Mouse (Mus musculus): ENCODE results near the gene Gpr22. TPM values are rescaled to one million over a fixed set of nuclear protein-coding genes. Genes with fewer than 3 reads are reported as not detected.

The Gpr22 gene
- not detected in 2 replicates for total RNA-seq (2017)

DNA sequence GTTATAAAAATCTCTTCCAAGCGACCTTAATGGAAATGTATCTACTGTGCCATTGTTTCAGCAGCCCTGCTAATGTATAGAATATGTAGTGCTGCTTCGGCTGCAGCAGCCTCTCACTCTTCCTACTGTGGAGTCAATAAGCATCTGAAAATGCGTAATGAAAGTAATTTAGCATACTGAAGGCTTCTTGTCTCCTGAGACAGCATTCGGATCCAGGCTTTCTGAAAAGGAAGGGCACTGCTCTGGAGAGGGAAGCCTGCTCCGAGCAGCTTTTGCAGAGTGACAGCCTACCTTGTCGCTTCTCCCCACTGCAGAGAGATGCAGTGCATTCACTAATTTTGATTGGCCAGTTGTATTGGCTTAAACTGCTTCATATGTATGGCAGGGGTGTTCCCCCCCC is at the start of gene Gpr22:
TSS of gene Gpr22 (minus strand) at position 348 of the 400 bp plus-strand sequence.
- no peak for ATAC-seq (replicated peaks in 1 of 2; ENCODE audit: insufficient read depth in 1 of 2, low FRiP score in 2 of 2, low TSS enrichment in 1 of 2, low read depth in 1 of 2, poor library complexity in 2 of 2, severe bottlenecking in 2 of 2)

GRCm38 (mm10) chr12:31755885-31756755 is 42.4 kb upstream of the Gpr22 start:
- no peak for ATAC-seq (replicated peaks in 1 of 2; ENCODE audit: insufficient read depth in 1 of 2, low FRiP score in 2 of 2, low TSS enrichment in 1 of 2, low read depth in 1 of 2, poor library complexity in 2 of 2, severe bottlenecking in 2 of 2)

DNA sequence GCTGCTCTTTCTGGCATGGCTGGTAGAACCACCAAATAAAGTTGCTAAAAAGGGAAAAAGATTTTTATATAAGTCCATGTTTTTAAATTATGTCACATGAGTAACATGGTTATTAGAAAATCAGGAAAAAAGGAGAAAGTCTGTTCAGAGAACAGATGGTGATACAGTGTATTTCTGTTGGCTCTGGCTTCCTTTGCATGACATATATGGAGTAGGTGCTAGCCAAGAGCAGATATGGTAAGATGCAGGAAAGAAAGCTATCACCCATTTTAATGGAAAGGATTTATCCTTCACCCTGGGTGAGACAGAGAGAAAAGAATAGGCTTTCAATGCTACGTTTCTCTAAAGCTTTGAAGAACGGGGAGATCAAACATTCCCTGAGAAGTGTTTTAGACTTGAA is 40.7 kb upstream of the Gpr22 start:
- ATAC-seq (replicated peaks in 1 of 2; ENCODE audit: insufficient read depth in 1 of 2, low FRiP score in 2 of 2, low TSS enrichment in 1 of 2, low read depth in 1 of 2, poor library complexity in 2 of 2, severe bottlenecking in 2 of 2): no peak

DNA sequence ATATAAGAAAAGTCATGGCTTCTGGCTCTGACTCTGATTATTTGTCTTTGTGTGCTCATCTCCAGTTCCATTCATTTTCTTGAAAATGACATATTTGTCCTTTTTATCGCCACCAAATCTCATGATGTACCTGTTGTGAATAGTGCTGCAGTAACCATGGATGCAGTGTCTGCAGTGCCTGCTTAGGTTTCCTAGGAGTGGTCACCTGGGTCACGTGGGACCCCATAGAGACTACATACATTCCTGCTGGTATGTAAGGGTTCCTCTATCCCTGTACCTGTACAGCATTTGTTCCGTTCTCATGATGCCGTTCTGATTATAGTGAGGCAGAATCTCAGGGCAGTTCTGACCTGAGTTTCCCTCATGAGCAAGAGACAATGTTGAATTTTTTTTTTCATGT is 36.1 kb upstream of the Gpr22 start:
- ATAC-seq (replicated peaks in 1 of 2; ENCODE audit: insufficient read depth in 1 of 2, low FRiP score in 2 of 2, low TSS enrichment in 1 of 2, low read depth in 1 of 2, poor library complexity in 2 of 2, severe bottlenecking in 2 of 2): no peak

DNA sequence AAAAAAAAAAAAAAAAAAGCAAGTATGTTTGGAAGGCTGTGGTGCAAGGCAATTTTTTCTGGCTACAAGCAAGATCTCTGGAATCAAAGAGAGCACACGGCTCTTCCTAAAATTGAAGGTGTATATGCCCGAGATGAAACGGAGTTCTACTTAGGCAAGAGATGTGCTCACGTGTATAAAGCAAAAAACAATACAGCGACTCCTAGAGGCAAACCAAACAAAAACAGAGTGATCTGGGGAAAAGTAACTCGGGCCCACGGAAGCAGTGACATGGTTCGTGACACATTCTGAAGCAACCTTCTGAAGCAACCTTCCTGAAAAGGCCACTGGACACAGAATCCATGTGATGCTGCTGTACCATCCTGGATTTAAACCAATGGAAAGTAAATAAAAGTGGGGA is 33.6 kb upstream of the Gpr22 start:
- no peak for ATAC-seq (replicated peaks in 1 of 2; ENCODE audit: insufficient read depth in 1 of 2, low FRiP score in 2 of 2, low TSS enrichment in 1 of 2, low read depth in 1 of 2, poor library complexity in 2 of 2, severe bottlenecking in 2 of 2)

DNA sequence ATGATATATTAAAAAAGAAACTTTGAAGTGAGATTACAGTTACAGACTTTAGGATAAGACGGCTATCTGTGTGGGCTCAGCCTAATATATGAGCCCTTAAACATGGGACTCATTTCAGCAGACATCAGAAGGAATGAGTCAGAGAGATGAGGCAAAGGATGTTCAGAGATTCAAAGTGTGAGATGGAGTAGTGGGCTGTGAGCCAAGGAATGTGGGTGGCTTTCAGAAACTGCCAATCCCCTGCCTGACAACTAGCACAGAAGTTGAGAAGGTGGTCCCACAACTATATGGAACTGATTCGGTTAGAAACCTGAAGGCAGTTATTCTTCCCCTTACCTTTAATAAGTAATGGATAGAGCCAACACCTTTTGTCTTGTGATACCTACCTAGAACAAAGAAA is 20.9 kb upstream of the Gpr22 start:
- ATAC-seq (replicated peaks in 1 of 2; ENCODE audit: insufficient read depth in 1 of 2, low FRiP score in 2 of 2, low TSS enrichment in 1 of 2, low read depth in 1 of 2, poor library complexity in 2 of 2, severe bottlenecking in 2 of 2): no peak

- no peak for ATAC-seq (replicated peaks in 1 of 2; ENCODE audit: insufficient read depth in 1 of 2, low FRiP score in 2 of 2, low TSS enrichment in 1 of 2, low read depth in 1 of 2, poor library complexity in 2 of 2, severe bottlenecking in 2 of 2)
These were observed 16.4 kb upstream of the Gpr22 start for GRCm38 (mm10) chr12:31730126-31730525.

- ATAC-seq (replicated peaks in 1 of 2; ENCODE audit: insufficient read depth in 1 of 2, low FRiP score in 2 of 2, low TSS enrichment in 1 of 2, low read depth in 1 of 2, poor library complexity in 2 of 2, severe bottlenecking in 2 of 2): no peak
These were observed 13.0 kb upstream of the Gpr22 start for GRCm38 (mm10) chr12:31726707-31727106.

DNA sequence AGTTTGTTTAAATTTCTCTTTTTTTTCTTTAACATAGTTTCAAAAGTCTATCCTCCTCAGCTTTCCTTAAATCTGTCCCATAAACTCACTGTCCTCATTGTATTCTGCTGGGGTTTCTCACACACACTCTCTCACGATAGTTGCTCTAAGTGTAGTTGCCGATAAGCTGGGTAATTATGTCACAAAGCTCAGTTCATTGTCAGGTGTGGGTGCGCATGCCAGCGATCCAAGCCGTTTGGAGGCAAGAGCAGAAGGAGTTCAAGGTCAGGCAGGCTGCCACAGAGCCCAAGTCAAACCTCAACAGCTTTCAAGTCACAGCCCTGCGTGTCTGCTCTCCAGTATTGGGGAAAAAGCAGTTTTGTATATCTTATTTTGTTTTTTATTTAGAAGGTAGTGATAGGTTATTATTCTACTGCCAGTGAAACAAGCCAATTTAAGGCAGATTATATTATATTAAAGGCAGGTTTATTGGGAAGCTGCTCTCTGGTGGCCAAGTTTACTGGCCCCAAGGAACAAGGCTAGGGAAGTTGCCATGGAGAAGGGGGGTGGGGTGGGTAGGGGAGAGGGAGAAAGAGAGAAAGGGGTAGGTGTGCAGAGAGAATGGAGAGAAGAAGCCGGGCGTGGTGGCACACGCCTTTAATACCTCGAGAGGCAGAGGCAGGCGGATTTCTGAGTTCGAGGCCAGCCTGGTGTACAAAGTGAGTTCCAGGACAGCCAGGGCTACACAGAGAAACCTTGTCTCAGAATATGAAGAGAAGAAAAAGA is 11.9 kb upstream of the Gpr22 start:
- ATAC-seq (replicated peaks in 1 of 2; ENCODE audit: insufficient read depth in 1 of 2, low FRiP score in 2 of 2, low TSS enrichment in 1 of 2, low read depth in 1 of 2, poor library complexity in 2 of 2, severe bottlenecking in 2 of 2): no peak

GRCm38 (mm10) chr12:31724576-31724975 is 10.8 kb upstream of the Gpr22 start:
- ATAC-seq (replicated peaks in 1 of 2; ENCODE audit: insufficient read depth in 1 of 2, low FRiP score in 2 of 2, low TSS enrichment in 1 of 2, low read depth in 1 of 2, poor library complexity in 2 of 2, severe bottlenecking in 2 of 2): no peak

GRCm38 (mm10) chr12:31719586-31720275 is 6.0 kb upstream of the Gpr22 start:
- ATAC-seq (replicated peaks in 1 of 2; ENCODE audit: insufficient read depth in 1 of 2, low FRiP score in 2 of 2, low TSS enrichment in 1 of 2, low read depth in 1 of 2, poor library complexity in 2 of 2, severe bottlenecking in 2 of 2): no peak

DNA sequence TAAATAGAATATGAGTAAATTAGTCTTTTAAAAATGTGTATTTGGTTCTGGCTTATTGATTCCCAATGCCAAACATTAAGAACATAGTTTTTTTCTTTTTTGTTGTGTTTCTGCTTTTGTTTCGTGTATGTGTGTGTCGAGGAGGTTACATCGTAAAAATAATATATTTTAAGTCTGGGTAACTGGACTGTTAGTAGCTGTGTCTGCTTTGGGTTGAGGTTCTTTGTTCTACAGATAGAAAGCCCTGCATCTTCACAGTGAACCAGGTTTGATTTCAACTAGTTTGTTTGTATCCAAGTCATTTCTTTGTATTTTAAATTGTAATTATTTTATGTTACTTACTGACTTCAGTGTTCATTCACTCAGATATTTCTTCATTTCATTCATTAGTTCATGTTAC is 323 bp upstream of the Gpr22 start:
- no peak for ATAC-seq (replicated peaks in 1 of 2; ENCODE audit: insufficient read depth in 1 of 2, low FRiP score in 2 of 2, low TSS enrichment in 1 of 2, low read depth in 1 of 2, poor library complexity in 2 of 2, severe bottlenecking in 2 of 2)

DNA sequence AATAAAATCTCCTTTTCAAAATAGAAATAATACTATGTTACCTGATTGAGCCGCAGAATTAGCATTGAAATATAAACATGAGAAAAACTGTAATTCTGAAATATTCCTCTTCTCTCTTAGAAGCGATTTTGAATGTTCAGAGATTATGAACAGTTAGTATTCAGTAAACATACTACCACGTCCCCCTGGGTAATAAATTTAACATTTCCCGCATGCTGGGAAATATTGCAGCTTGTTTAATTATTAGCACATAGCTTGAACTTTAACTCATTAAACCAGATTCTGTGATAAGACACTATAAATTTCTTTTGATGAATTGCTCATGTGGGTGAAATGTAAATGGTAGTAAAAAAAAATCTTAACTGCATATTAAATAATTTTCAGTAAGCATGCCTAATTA is 1.0 kb downstream of the Gpr22 start:
- no peak for ATAC-seq (replicated peaks in 1 of 2; ENCODE audit: insufficient read depth in 1 of 2, low FRiP score in 2 of 2, low TSS enrichment in 1 of 2, low read depth in 1 of 2, poor library complexity in 2 of 2, severe bottlenecking in 2 of 2)

GRCm38 (mm10) chr12:31712233-31712632 is 1.5 kb downstream of the Gpr22 start:
- ATAC-seq (replicated peaks in 1 of 2; ENCODE audit: insufficient read depth in 1 of 2, low FRiP score in 2 of 2, low TSS enrichment in 1 of 2, low read depth in 1 of 2, poor library complexity in 2 of 2, severe bottlenecking in 2 of 2): no peak

- ATAC-seq (replicated peaks in 1 of 2; ENCODE audit: insufficient read depth in 1 of 2, low FRiP score in 2 of 2, low TSS enrichment in 1 of 2, low read depth in 1 of 2, poor library complexity in 2 of 2, severe bottlenecking in 2 of 2): no peak
These were observed 4.1 kb downstream of the Gpr22 start for GRCm38 (mm10) chr12:31709665-31710064.

DNA sequence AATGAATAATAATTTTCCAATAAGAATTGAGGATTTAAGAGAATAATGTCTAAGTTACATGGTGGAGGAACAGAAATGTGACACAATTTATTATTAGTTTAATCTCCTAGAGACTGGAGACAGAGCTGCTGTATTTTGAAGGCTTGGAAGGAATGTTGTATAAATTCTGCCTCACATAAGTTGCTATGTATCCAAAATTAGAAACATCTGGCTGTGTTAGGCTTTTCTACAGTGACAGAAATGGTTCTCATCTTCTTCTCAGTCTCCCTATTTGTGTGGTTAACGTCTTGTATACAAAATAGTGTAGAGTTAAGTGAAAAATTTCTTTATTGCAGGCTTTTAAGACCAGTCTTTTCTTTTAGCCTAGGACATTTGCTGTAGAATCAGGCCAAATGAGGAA is 6.2 kb downstream of the Gpr22 start:
- ATAC-seq (replicated peaks in 1 of 2; ENCODE audit: insufficient read depth in 1 of 2, low FRiP score in 2 of 2, low TSS enrichment in 1 of 2, low read depth in 1 of 2, poor library complexity in 2 of 2, severe bottlenecking in 2 of 2): no peak

DNA sequence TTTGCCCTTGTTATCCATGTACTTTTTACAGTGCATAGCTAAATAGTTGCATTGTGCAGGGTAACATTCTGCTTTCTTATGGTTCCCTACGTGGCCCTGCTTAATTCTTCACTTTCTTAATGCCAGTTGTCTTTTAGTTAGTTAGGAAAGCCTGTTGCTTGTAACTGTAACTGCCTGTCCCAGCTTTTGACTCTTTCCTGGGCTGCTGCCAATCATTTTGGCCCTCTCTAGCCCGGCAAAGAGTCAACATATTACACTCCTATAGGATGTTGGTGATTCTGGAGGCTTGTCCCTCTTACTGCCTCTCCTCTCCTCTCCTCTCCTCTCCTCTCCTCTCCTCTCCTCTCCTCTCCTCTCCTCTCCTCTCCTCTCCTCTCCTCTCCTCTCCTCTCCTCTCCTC is 7.6 kb downstream of the Gpr22 start:
- no peak for ATAC-seq (replicated peaks in 1 of 2; ENCODE audit: insufficient read depth in 1 of 2, low FRiP score in 2 of 2, low TSS enrichment in 1 of 2, low read depth in 1 of 2, poor library complexity in 2 of 2, severe bottlenecking in 2 of 2)

- no peak for ATAC-seq (replicated peaks in 1 of 2; ENCODE audit: insufficient read depth in 1 of 2, low FRiP score in 2 of 2, low TSS enrichment in 1 of 2, low read depth in 1 of 2, poor library complexity in 2 of 2, severe bottlenecking in 2 of 2)
These were observed 9.8 kb downstream of the Gpr22 start for GRCm38 (mm10) chr12:31703904-31704303.

Measured in hematopoietic stem cell, adult 5-6 weeks (primary cell).